Mouse (Mus musculus): ENCODE data around the gene Ptpn6.

GRCm38 (mm10) chr6:124702102-124702783, 36.3 kb downstream of the Ptpn6 start:
- no peak for TF ChIP-seq CHD2 (IDR thresholded peaks at IDR 0.05; ENCODE audit: low read depth, low read length)
- no peak for TF ChIP-seq ZC3H11A (IDR thresholded peaks at IDR 0.05; ENCODE audit: borderline replicate concordance, low read depth, low read length)
- TF ChIP-seq ZNF384 (IDR thresholded peaks at IDR 0.05; ENCODE audit: low read depth, low read length): no peak

Measured in ES-E14 (cell line).